Mouse (Mus musculus) liver, postnatal 0 days (tissue): ENCODE measurements around the gene Agps.

Experiments
- CTCF ChIP-seq: sonication (generic); IDR thresholded peaks from 2 replicates; pipeline ENCODE4 v1.5.1; 2016; ENCODE audit warnings: antibody characterized with exemption, low read depth
- EP300 ChIP-seq: IDR thresholded peaks from 2 replicates; pipeline ENCODE4 v1.6.1; 2016; ENCODE audit warnings: antibody characterized with exemption, low read depth, mild to moderate bottlenecking

DNA sequence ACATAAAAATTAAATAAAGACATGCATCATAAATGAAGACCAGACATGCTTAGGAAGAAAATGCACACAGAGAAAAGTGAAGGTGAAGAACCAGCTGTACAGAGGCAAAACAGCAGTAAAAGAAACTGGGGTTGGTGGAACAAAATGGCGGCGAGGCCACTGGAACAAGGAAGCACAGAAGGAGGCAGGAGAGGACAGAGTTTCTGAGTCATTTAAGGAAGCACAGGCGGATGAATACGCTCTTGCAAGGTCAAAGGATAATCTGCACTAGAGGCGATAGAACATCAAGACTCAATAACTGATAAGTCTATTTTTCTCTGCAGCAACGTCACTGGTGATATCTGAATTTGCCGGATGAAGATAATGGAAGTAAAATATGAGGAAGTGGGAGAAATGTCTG lies 1.7 kb upstream of the Agps start:
- TF ChIP-seq EP300 (no peak), CTCF (no peak)
